Mouse (Mus musculus) embryonic fibroblast, embryonic 13.5 days (primary cell): ENCODE measurements at regions not wholly inside any gene's neighbourhood (a gene's known extent, or its start where the extent isn't known, plus 50 kb on each side); places are given as distances from the start of the nearest gene placed in this dataset.

Experiments used
- H3K27ac ChIP-seq: 2 replicates; pipeline ENCODE4 v1.5.1; 2012; ENCODE audit warnings: low read length, control low read depth, inconsistent platforms; ENCODE audit not compliant: insufficient read depth
- H3K4me1 ChIP-seq: 2 replicates; pipeline ENCODE4 v1.6.1; 2011; ENCODE audit warnings: low read length; ENCODE audit not compliant: control insufficient read depth, insufficient read depth
- H3K4me3 ChIP-seq: 2 replicates; pipeline ENCODE4 v1.5.1; 2011; ENCODE audit warnings: mild to moderate bottlenecking, control low read depth, low read length; ENCODE audit not compliant: insufficient read depth
- CTCF ChIP-seq: IDR thresholded peaks from 2 replicates; pipeline ENCODE4 v1.5.1; 2011; ENCODE audit warnings: mild to moderate bottlenecking, control low read depth, low read length, moderate library complexity, borderline replicate concordance; ENCODE audit not compliant: insufficient read depth
- POLR2A ChIP-seq: IDR thresholded peaks from 2 replicates; pipeline ENCODE4 v1.6.1; 2011; ENCODE audit warnings: low read depth, mild to moderate bottlenecking, control low read depth, low read length, moderate library complexity

GRCm38 (mm10) chr8:57213982-57214930 is 106.5 kb upstream of the Hand2 start:
- no peak for TF ChIP-seq CTCF
- TF ChIP-seq POLR2A, result no peak
- Histone ChIP-seq H3K27ac (no peak overlapping the region), H3K4me1 (no peaks in the 10 kb centered on the region), H3K4me3 (no peak overlapping the region)

- H3K4me3 ChIP-seq, result no peak overlapping the region
- H3K4me1 ChIP-seq, result no peaks in the 10 kb centered on the region
- no peak overlapping the region for H3K27ac ChIP-seq
- TF ChIP-seq CTCF (no peak), POLR2A (no peak)
Measured at GRCm38 (mm10) chr8:57230594-57230993, 90.2 kb upstream of the Hand2 start.

- no peaks in the 10 kb centered on the region for H3K4me1 ChIP-seq
- H3K4me3 ChIP-seq, result no peak overlapping the region
- TF ChIP-seq CTCF (no peak), POLR2A (no peak)
- H3K27ac ChIP-seq, result no peak overlapping the region
Measured at GRCm38 (mm10) chr8:57242301-57242700, 78.5 kb upstream of the Hand2 start.

GRCm38 (mm10) chr8:57249061-57249460 is 71.7 kb upstream of the Hand2 start:
- Histone ChIP-seq H3K4me3 (no peak overlapping the region), H3K4me1 (no peaks in the 10 kb centered on the region), H3K27ac (no peak overlapping the region)
- no peak for TF ChIP-seq CTCF
- no peak for TF ChIP-seq POLR2A
